Mouse (Mus musculus) kidney, adult 2 months (tissue): ENCODE measurements at regions not wholly inside any gene's neighbourhood (a gene's known extent, or its start where the extent isn't known, plus 50 kb on each side); places are given as distances from the start of the nearest gene placed in this dataset.

Experiments used
- CTCF ChIP-seq: fragments of 200-500 bp; conservative IDR thresholded peaks from 2 replicates; pipeline ENCODE4 v1.5.1; 2011; ENCODE audit warnings: low read depth, mild to moderate bottlenecking, control low read depth, low read length, moderate library complexity, mixed read lengths; ENCODE audit not compliant: insufficient read depth, insufficient read length
- POLR2A ChIP-seq: fragments of 200-500 bp; IDR thresholded peaks from one replicate; pipeline ENCODE4 v1.6.1; 2011; ENCODE audit warnings: low read depth, low read length, control low read depth

- TF ChIP-seq CTCF (no peak), POLR2A (no peak)
Measured at GRCm38 (mm10) chr3:18706356-18706755, 758.1 kb downstream of the Cypt12 start.
